Mouse (Mus musculus) stomach, embryonic 16.5 days (tissue): Measurements from ENCODE around the gene Olfr354. TPM values are rescaled to one million over a fixed set of nuclear protein-coding genes. Genes with fewer than 3 reads are reported as not detected.

ENCODE experiments used
- ATAC-seq: fragments of 200-750 bp; cut with Nextera tagmentation; 2 replicates; pipeline ENCODE4 v1.8.0; 2017; ENCODE audit warnings: moderate number of reproducible peaks, moderate TSS enrichment; ENCODE audit not compliant: insufficient read depth, low FRiP score
- H3K27ac ChIP-seq: fragments of 300-500 bp; sonication (generic); 2 replicates; pipeline ENCODE4 v1.5.1; 2014; ENCODE audit warnings: low read length
- H3K27me3 ChIP-seq: fragments of 300-500 bp; sonication (generic); 2 replicates; pipeline ENCODE4 v1.6.1; 2014; ENCODE audit warnings: low read length, control low read depth, mixed read lengths; ENCODE audit not compliant: control insufficient read depth, insufficient read depth
- H3K36me3 ChIP-seq: fragments of 300-500 bp; sonication (generic); 2 replicates; pipeline ENCODE4 v1.6.1; 2014; ENCODE audit warnings: low read length; ENCODE audit not compliant: control insufficient read depth, insufficient read depth
- H3K4me1 ChIP-seq: fragments of 300-500 bp; sonication (generic); 2 replicates; pipeline ENCODE4 v1.6.1; 2014; ENCODE audit warnings: low read length, control low read depth, mixed read lengths; ENCODE audit not compliant: control insufficient read depth, insufficient read depth
- H3K4me2 ChIP-seq: fragments of 300-500 bp; sonication (generic); 2 replicates; pipeline ENCODE4 v1.6.1; 2014; ENCODE audit warnings: low read depth, low read length, mixed read lengths
- H3K4me3 ChIP-seq: fragments of 300-500 bp; sonication (generic); replicated peaks from 2 replicates; pipeline ENCODE4 v1.5.1; 2014; ENCODE audit warnings: mild to moderate bottlenecking, low read length
- H3K9ac ChIP-seq: fragments of 300-500 bp; sonication (generic); 2 replicates; pipeline ENCODE4 v1.6.1; 2014; ENCODE audit warnings: low read length
- H3K9me3 ChIP-seq: fragments of 300-500 bp; sonication (generic); replicated peaks from 2 replicates; pipeline ENCODE4 v1.6.1; 2016; ENCODE audit warnings: low read length, control low read depth; ENCODE audit not compliant: control insufficient read depth
- WGBS: fragments of 180-500 bp; shearing (Covaris S2); extraction: QIAGEN DNeasy Blood & Tissue Kit; methylation state at CpG from one replicate; pipeline ENCODE4 v1.1.7; 2014; 5-methylcytosine and 5-hydroxymethylcytosine counted together
- polyA plus RNA-seq: library from polyadenylated mRNA; unstranded; fragments of >200 nt; fragmentation: Nextera tagmentation; extraction: Ambion mirVana; gene quantifications from 2 replicates; pipeline ENCODE4 v1.2.1, GENCODE M21; 2015

The Olfr354 gene
- not detected in 2 replicates for polyA plus RNA-seq

DNA sequence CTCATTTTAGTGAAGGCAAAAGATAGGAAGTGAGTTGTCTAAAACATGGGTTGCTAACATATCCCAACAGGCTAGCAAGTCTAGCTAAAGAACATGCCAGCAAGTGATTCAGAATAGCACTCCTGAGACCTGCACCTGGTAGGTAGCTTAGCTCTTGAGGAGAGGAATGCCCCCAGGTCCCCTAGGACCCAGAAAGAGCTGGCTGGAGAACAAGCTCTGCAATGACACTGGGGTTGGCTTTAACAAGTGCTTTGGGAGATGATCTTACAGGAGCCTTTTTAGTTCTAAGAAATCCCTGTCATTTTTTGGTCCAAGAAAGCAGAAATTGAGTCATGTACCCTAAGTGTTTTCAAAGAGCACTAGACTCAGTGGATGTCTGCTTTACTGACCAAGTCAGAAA is at the start of gene Olfr354:
Olfr354 (plus strand) TSS at position 301 of the 400 bp plus-strand sequence.
- Histone ChIP-seq H3K4me2 (no peak within 1 kb of the TSS), H3K9me3 (peaks cover 6% of the 10 kb centered on the region; the same call in 1 of the 2 replicates), H3K4me1 (no peaks in the 10 kb centered on the region), H3K36me3 (no peaks in the 10 kb centered on the region), H3K4me3 (no peak within 1 kb of the TSS), H3K27me3 (no peaks in the 10 kb centered on the region), H3K27ac (no peak within 1 kb of the TSS), H3K9ac (no peak within 1 kb of the TSS)
- ATAC-seq: no peak

- no peak within 1 kb of the TSS for H3K4me3 ChIP-seq
- no peak within 1 kb of the TSS for H3K27ac ChIP-seq
- WGBS: 77% methylated on average over 1 of the region's 1 CpGs
- no peak within 1 kb of the TSS for H3K9ac ChIP-seq
- no peaks in the 10 kb centered on the region for H3K9me3 ChIP-seq
- H3K4me1 ChIP-seq: no peaks in the 10 kb centered on the region
- ATAC-seq: no peak
- H3K27me3 ChIP-seq: no peaks in the 10 kb centered on the region
- H3K36me3 ChIP-seq: no peaks in the 10 kb centered on the region
- no peak within 1 kb of the TSS for H3K4me2 ChIP-seq
Measured at GRCm38 (mm10) chr2:36862560-36862959, 42.9 kb upstream of the Olfr354 start, which contains the start of gene Olfr351. Olfr351 (minus strand) TSS chr2:36862660.

GRCm38 (mm10) chr2:36868160-36868559 is 37.3 kb upstream of the Olfr354 start, which contains the start of gene Olfr352:
Olfr352 (plus strand) TSS chr2:36868460.
- H3K9ac ChIP-seq: no peak within 1 kb of the TSS
- H3K27ac ChIP-seq: no peak within 1 kb of the TSS
- no peak within 1 kb of the TSS for H3K4me3 ChIP-seq
- 80% methylated on average over 1 of the region's 1 CpGs for WGBS
- no peaks in the 10 kb centered on the region for H3K36me3 ChIP-seq
- no peaks in the 10 kb centered on the region for H3K27me3 ChIP-seq
- no peaks in the 10 kb centered on the region for H3K9me3 ChIP-seq
- no peaks in the 10 kb centered on the region for H3K4me1 ChIP-seq
- H3K4me2 ChIP-seq: no peak within 1 kb of the TSS
- no peak for ATAC-seq

DNA sequence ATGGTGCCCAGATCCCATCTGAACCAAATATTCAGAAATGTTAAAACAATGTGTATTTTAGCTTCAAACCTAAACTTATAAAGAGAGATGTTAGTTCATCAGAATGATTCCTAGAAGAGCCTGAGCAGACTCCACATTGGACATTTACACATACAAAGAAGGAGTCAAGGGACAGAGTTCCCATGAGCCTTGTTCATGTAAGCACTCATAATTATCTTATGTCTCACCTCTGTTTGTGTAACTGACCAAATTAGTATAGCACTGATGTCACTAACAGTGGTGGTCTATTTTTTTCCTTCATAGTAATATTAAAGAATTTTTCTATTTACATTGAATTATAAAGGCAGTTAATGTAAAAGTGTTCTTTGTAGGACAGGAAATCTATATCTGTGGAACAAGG is 12.6 kb upstream of the Olfr354 start, which contains the start of gene Olfr353:
Olfr353 (minus strand) TSS at position 101 of the 400 bp plus-strand sequence.
- no peak for ATAC-seq
- no peak within 1 kb of the TSS for H3K27ac ChIP-seq
- H3K36me3 ChIP-seq: no peaks in the 10 kb centered on the region
- no peak within 1 kb of the TSS for H3K9ac ChIP-seq
- H3K9me3 ChIP-seq: no peaks in the 10 kb centered on the region; the same call in 1 of the 2 replicates
- no peaks in the 10 kb centered on the region for H3K27me3 ChIP-seq
- no peak within 1 kb of the TSS for H3K4me3 ChIP-seq
- H3K4me1 ChIP-seq: no peaks in the 10 kb centered on the region
- no peak within 1 kb of the TSS for H3K4me2 ChIP-seq

DNA sequence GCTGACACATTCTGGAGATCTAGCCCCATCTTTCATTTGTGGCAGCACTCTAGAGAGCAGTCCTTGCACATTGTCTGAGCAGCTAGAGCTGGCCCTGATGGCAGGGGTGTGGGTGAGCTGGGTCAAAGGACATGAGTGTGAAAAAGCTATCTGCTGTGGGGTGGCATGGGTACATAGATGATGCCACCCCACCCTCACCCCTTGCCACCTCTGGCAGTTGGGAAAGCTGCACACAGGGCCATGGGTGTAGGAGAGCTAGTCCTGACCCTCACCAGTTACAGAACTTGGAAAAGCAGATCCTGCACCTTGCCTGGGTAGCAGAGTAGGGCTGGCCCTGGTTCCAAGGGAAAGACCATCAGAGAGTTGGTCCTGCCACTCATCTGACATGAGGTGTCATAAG is 8.4 kb upstream of the Olfr354 start:
- Histone ChIP-seq H3K27ac (no peak overlapping the region), H3K36me3 (no peaks in the 10 kb centered on the region), H3K9me3 (no peaks in the 10 kb centered on the region; the same call in 1 of the 2 replicates), H3K4me3 (no peak overlapping the region), H3K4me1 (no peaks in the 10 kb centered on the region), H3K4me2 (no peak overlapping the region), H3K9ac (no peak overlapping the region), H3K27me3 (no peaks in the 10 kb centered on the region)
- no peak; the same call in 1 of the 2 replicates for ATAC-seq

- Histone ChIP-seq H3K27me3 (no peaks in the 10 kb centered on the region), H3K9ac (no peak within 1 kb of the TSS), H3K4me3 (no peak within 1 kb of the TSS), H3K27ac (no peak within 1 kb of the TSS), H3K9me3 (no peaks in the 10 kb centered on the region), H3K4me2 (no peak within 1 kb of the TSS), H3K4me1 (no peaks in the 10 kb centered on the region), H3K36me3 (no peaks in the 10 kb centered on the region)
- ATAC-seq: no peak
Measured at GRCm38 (mm10) chr2:36928797-36929196, 23.3 kb downstream of the Olfr354 start, which contains the start of gene Olfr355. Olfr355 (minus strand) TSS chr2:36928897.

DNA sequence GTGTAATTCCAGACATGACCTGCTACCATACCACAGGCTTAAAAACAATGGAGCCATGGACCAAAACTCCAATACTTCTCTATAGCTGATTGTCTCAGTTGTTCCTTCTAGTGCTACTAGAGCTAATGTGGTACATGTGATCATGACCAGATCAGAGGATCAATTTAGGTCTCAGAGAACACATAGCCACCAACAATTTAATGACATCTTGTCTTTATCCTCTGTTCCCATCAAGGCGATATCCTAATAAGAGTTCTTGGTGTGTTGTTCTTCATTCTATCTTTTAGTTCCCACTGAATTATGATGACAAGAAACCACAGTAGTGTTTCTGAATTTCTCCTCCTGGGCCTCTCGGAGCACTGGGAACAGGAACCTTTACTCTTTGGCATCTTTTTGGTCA is 31.3 kb downstream of the Olfr354 start, which contains the start of gene Olfr356:
Olfr356 (plus strand) TSS at position 301 of the 400 bp plus-strand sequence.
- Histone ChIP-seq H3K36me3 (no peaks in the 10 kb centered on the region), H3K4me1 (no peaks in the 10 kb centered on the region), H3K27me3 (no peaks in the 10 kb centered on the region), H3K4me3 (no peak within 1 kb of the TSS), H3K9ac (no peak within 1 kb of the TSS), H3K9me3 (no peaks in the 10 kb centered on the region; the same call in 1 of the 2 replicates), H3K4me2 (no peak within 1 kb of the TSS), H3K27ac (no peak within 1 kb of the TSS)
- WGBS: 83% methylated on average over 2 of the region's 2 CpGs
- no peak for ATAC-seq

Other genes starting within 250 kb of the Olfr354 start
- gene Olfr346, start 219.9 kb upstream of the Olfr354 start, polyA plus RNA-seq: not detected in 2 replicates
- gene Olfr347, start 173.8 kb upstream of the Olfr354 start, polyA plus RNA-seq: not detected in 2 replicates
- gene Olfr348, start 121.4 kb upstream of the Olfr354 start, polyA plus RNA-seq: not detected in 2 replicates
- gene Olfr50, start 115.1 kb upstream of the Olfr354 start, polyA plus RNA-seq: not detected in 2 replicates
- gene Olfr3, start 88.6 kb upstream of the Olfr354 start, polyA plus RNA-seq: not detected in 2 replicates
- not detected in 2 replicates for gene Olfr350, start 59.4 kb upstream of the Olfr354 start, polyA plus RNA-seq
- not detected in 2 replicates for gene Olfr351, start 43.0 kb upstream of the Olfr354 start, polyA plus RNA-seq
- not detected in 2 replicates for gene Olfr352, start 37.2 kb upstream of the Olfr354 start, polyA plus RNA-seq
- not detected in 2 replicates for gene Olfr353, start 12.7 kb upstream of the Olfr354 start, polyA plus RNA-seq
- not detected in 2 replicates for gene Olfr355, start 23.2 kb downstream of the Olfr354 start, polyA plus RNA-seq
- gene Olfr356, start 31.4 kb downstream of the Olfr354 start, polyA plus RNA-seq: not detected in 2 replicates
- not detected in 2 replicates for gene Olfr357, start 88.1 kb downstream of the Olfr354 start, polyA plus RNA-seq
- not detected in 2 replicates for gene Olfr358, start 103.7 kb downstream of the Olfr354 start, polyA plus RNA-seq
- not detected in 2 replicates for gene Olfr360, start 160.1 kb downstream of the Olfr354 start, polyA plus RNA-seq
- gene Olfr361, start 183.6 kb downstream of the Olfr354 start, polyA plus RNA-seq: not detected in 2 replicates
- not detected in 2 replicates for gene Olfr362, start 212.2 kb downstream of the Olfr354 start, polyA plus RNA-seq
- not detected in 2 replicates for gene Olfr364-ps1, start 233.6 kb downstream of the Olfr354 start, polyA plus RNA-seq